Mouse (Mus musculus) neural tube, embryonic 11.5 days (tissue): ENCODE measurements around the gene Usp5. TPM values are rescaled to one million over a fixed set of nuclear protein-coding genes. Genes with fewer than 3 reads are reported as not detected.
A peak's percentile ranks its signal among the peaks of the same experiment; 100 is the strongest.

Experiments used
- ATAC-seq: fragments of 200-750 bp; cut with Nextera tagmentation; 2 replicates; pipeline ENCODE4 v1.8.0; 2017; ENCODE audit warnings: moderate number of reproducible peaks, mild to moderate bottlenecking, moderate TSS enrichment, moderate library complexity; ENCODE audit not compliant: insufficient read depth, low FRiP score, low TSS enrichment
- DNase-seq: peaks from one replicate; pipeline ENCODE4 v3.0.0-alpha.2; 2015; ENCODE audit warnings: low spot score
- H3K27ac ChIP-seq: fragments of 300-500 bp; sonication (generic); 2 replicates; pipeline ENCODE4 v1.5.1; 2014; ENCODE audit warnings: low read depth, mild to moderate bottlenecking, low read length
- H3K27me3 ChIP-seq: fragments of 300-500 bp; sonication (generic); 2 replicates; pipeline ENCODE4 v1.6.1; 2014; ENCODE audit warnings: mild to moderate bottlenecking, low read length, mixed read lengths; ENCODE audit not compliant: control insufficient read depth, insufficient read depth
- H3K36me3 ChIP-seq: fragments of 300-500 bp; sonication (generic); 2 replicates; pipeline ENCODE4 v1.6.1; 2014; ENCODE audit warnings: mild to moderate bottlenecking, low read length, moderate library complexity, mixed read lengths; ENCODE audit not compliant: control insufficient read depth, insufficient read depth
- H3K4me1 ChIP-seq: fragments of 300-500 bp; sonication (generic); 2 replicates; pipeline ENCODE4 v1.6.1; 2014; ENCODE audit warnings: low read length, mixed read lengths; ENCODE audit not compliant: control insufficient read depth, insufficient read depth
- H3K4me2 ChIP-seq: fragments of 300-500 bp; sonication (generic); 2 replicates; pipeline ENCODE4 v1.6.1; 2014; ENCODE audit warnings: low read depth, mild to moderate bottlenecking, moderate library complexity
- H3K4me3 ChIP-seq: fragments of 300-500 bp; sonication (generic); 2 replicates; pipeline ENCODE4 v1.5.1; 2014; ENCODE audit warnings: low read depth, low read length
- H3K9ac ChIP-seq: fragments of 300-500 bp; sonication (generic); 2 replicates; pipeline ENCODE4 v1.6.1; 2014; ENCODE audit warnings: mild to moderate bottlenecking, low read length
- H3K9me3 ChIP-seq: fragments of 300-500 bp; sonication (generic); 2 replicates; pipeline ENCODE4 v1.6.1; 2016; ENCODE audit warnings: low read length; ENCODE audit not compliant: control insufficient read depth
- WGBS: fragments of 180-500 bp; shearing (Covaris S2); extraction: QIAGEN DNeasy Blood & Tissue Kit; methylation state at CpG from one replicate; pipeline ENCODE4 v1.1.7; 2014; 5-methylcytosine and 5-hydroxymethylcytosine counted together
- polyA plus RNA-seq: library from polyadenylated mRNA; unstranded; fragments of >200 nt; fragmentation: Nextera tagmentation; extraction: Ambion mirVana; gene quantifications from 2 replicates; pipeline ENCODE4 v1.2.1, GENCODE M21; 2014

Usp5 gene
- polyA plus RNA-seq = 162 and 174 TPM in 2 replicates

DNA sequence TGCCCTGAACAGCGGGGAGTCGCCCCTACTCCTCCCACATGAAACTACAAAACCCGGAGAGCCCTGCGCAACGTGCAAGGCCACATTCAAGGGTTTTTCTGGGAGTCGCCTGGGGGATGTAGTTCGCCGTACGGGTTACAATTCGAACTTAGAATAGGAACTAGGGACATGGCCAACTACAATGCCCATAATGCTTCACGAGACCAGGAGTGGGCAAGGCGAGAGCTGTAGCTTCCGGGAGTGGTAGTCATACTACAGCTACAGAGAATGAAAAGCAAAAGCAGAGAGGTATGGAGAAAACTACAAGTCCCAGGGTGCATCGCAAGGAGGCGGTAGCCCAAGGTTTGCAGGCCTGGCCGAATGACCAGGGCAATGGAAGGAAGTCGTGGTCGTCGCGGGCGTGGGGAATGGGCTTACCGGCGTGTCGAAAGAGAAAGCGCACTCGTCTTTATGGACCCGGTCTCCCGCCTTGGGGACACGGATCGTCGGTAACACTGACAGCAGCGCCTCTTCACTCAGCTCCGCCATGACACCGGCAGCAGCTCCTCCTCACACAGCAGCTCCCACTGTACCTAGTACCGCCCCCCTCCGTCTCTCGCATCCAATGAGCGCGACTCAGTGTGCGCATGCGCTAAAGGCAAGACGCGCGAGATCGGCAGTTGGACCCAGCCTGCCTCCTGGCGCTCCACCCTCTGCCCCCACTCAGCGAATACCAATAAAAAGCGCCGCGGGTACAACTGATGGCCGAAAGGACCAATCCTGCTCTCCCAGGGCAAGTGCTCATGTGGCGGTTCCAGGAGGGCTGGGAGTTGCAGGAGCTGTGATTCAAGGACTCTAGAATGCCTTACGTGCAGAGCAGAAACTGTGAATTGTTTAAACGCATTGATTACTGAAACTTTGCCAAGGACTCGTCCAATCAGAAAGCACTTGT, at the start of gene Usp5, which contains the start of gene Cdca3:
TSS of gene Usp5 (minus strand) at position 617 of the 931 bp plus-strand sequence.
TSS of gene Cdca3 (plus strand) at position 680 of the 931 bp plus-strand sequence.
- no peaks in the 10 kb centered on the region for H3K27me3 ChIP-seq
- DNase-seq (peak; percentile 99), ATAC-seq (peak; percentile 93)
- peak within 1 kb of the TSS; percentile 79 for H3K27ac ChIP-seq
- under 1% methylated on average over 55 of the region's 55 CpGs for WGBS
- no peaks in the 10 kb centered on the region for H3K9me3 ChIP-seq
- H3K36me3 ChIP-seq = peaks cover 6% of the 10 kb centered on the region
- H3K4me3 ChIP-seq = peak within 1 kb of the TSS; percentile 68
- peak within 1 kb of the TSS; percentile 72 for H3K9ac ChIP-seq
- H3K4me2 ChIP-seq = peak within 1 kb of the TSS; percentile 89
- peaks cover 8% of the 10 kb centered on the region for H3K4me1 ChIP-seq

DNA sequence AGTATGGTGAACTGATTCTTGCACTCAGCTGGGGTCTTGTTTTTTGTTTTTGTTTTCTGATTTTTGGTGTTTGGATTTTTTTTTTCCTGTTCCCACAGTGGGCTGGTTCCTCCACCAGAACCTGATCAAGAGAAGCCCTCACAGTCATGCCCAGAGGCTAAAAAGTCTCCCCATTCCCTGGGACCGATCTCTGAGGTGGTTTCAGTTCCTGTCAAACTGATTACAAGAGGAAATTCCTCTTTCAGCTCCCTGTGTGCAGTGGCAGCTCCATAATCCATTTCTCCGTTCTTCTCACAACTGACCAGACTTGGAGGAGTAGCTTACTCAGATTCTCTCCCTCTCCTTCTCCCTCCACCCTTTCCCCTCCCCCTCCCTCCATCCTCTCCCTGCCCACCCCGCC, 45.1 kb upstream of the Usp5 start:
- no peak overlapping the region for H3K27ac ChIP-seq
- WGBS = 44% methylated on average over 3 of the region's 3 CpGs
- H3K9ac ChIP-seq = no peak overlapping the region
- no peaks in the 10 kb centered on the region for H3K9me3 ChIP-seq
- H3K4me1 ChIP-seq = no peaks in the 10 kb centered on the region
- no peaks in the 10 kb centered on the region for H3K36me3 ChIP-seq
- no peak overlapping the region for H3K4me3 ChIP-seq
- no peaks in the 10 kb centered on the region for H3K27me3 ChIP-seq
- no peak for ATAC-seq
- no peak overlapping the region for H3K4me2 ChIP-seq
- DNase-seq = no peak

DNA sequence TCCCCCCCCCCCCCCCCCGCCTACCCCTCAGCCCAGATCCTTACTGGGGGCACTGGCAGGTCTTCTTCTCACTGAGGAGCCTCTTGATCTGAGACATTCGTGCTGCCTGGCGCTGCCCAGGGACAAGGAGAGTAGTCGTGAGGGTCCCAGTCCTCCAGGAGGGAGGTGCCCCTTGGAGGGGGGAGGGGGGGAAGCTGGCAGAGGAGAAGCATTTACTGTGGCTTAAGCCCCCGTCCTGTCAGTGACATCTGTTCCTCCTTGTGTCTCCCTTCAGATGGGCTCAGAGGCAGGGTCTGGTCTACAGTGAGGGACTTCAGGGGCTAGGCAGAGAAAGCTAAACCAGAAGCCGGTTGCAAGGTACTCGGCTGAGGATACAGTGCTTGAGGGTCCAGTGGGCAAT, 37.3 kb upstream of the Usp5 start:
- ATAC-seq = no peak
- Histone ChIP-seq H3K27me3 (no peaks in the 10 kb centered on the region), H3K4me1 (peaks cover 14% of the 10 kb centered on the region), H3K9ac (no peak overlapping the region), H3K36me3 (no peaks in the 10 kb centered on the region), H3K4me2 (no peak overlapping the region), H3K9me3 (no peaks in the 10 kb centered on the region), H3K4me3 (no peak overlapping the region), H3K27ac (no peak overlapping the region)
- WGBS = 57% methylated on average over 6 of the region's 7 CpGs
- DNase-seq = no peak

DNA sequence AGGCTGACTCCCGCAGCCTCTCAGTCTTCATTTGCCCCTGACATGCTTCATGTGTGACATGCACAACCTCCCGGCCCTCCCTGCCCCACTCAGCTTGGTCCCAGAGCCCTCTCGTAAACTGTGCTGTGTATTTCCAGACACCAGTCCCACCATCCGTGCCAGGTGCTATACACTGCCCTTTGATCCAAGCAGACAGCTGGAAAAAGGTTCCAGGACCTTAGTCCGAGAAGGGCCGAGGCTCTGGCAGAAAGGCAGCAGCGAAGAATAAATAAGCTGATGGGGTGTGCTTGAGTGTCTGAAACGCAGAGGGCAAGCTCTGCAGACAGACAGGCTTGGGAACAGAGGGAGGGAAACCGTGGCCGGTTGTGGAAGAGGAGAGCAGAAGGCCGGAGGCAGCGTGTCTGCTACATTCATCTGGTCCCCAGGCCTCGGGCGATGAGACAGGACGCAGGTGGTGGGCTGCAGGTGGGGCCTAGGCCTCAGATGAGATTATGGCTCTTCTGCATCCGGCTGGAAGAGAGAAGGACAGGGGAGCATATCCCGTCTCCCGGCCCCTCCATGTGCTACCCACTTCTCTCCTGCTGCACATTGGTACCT, 36.6 kb upstream of the Usp5 start:
- peaks cover 16% of the 10 kb centered on the region for H3K4me1 ChIP-seq
- no peaks in the 10 kb centered on the region for H3K36me3 ChIP-seq
- no peak overlapping the region for H3K27ac ChIP-seq
- H3K4me2 ChIP-seq = no peak overlapping the region
- H3K4me3 ChIP-seq = no peak overlapping the region
- H3K27me3 ChIP-seq = no peaks in the 10 kb centered on the region
- no peak overlapping the region for H3K9ac ChIP-seq
- H3K9me3 ChIP-seq = no peaks in the 10 kb centered on the region
- ATAC-seq (no peak), DNase-seq (no peak)
- WGBS = 56% methylated on average over 17 of the region's 18 CpGs

DNA sequence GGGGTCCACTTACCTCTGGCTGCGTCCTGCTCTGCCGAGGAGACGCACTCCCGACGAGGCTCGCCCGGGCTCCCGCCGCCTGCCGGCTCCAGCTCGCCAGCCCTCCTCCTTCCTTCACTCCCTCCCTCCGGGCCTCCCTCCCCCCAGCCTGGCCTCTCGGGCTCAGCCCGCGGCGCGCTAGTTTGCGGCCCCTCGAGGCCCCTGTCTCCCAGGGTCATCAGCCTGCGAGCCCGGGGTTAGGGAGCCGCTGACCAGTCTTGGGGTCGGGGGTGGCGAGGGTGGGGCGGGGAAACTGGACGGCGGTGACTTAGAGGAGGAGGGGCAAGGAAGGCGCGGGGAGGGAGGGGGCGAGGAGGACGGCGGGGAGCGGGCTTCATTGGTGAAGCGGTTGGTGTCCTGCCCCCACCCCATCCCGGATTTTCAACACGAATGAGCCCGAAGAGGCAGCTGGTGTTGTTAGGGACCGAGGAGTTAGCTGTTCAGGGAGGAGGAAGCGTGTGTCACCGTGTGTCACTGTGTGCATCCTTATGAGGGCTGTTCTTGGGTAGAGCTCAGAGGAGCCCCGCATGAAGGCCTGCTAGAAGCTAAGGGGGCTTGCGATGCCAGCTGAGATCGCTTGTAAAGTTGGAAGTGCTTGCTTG, 34.5 kb upstream of the Usp5 start, which contains the start of gene Gpr162:
TSS of gene Gpr162 (minus strand) at position 326 of the 641 bp plus-strand sequence.
- Histone ChIP-seq H3K4me2 (peak within 1 kb of the TSS; percentile 74), H3K27me3 (no peaks in the 10 kb centered on the region), H3K4me1 (peaks cover 20% of the 10 kb centered on the region), H3K27ac (peak within 1 kb of the TSS; percentile 55), H3K4me3 (peak within 1 kb of the TSS; percentile 48), H3K36me3 (no peaks in the 10 kb centered on the region), H3K9me3 (no peaks in the 10 kb centered on the region), H3K9ac (peak within 1 kb of the TSS; percentile 70)
- under 1% methylated on average over 29 of the region's 43 CpGs for WGBS
- peak; percentile 79 for DNase-seq
- peak; percentile 58 for ATAC-seq

DNA sequence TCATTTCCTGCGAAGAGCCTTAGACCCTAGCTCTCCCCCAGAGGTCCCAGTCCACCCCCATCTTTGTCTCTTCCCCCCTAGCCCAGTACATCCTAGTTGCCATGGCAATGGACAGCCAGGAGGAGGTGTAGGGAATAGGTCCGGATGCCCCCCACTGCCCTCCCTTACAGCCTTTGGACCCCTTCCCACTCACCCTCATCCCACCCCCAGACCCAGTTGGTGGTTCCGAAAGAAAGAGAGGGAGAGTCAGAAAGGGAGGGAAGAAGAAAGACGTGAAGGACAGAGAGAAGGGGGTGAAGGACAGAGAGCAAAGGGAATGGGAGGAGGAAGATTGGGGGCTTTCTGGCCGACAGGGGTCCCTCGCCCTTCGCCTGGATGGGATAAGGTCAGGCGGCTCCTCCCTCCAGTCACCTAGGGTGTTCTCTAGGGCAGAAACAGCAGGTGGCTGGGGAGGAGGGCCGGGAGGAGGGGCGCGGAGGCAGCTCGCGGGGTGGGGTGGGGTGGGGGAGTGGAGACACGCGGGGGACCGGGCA, 33.9 kb upstream of the Usp5 start:
- peaks cover 20% of the 10 kb centered on the region for H3K4me1 ChIP-seq
- 0% methylated on average over 15 of the region's 16 CpGs for WGBS

DNA sequence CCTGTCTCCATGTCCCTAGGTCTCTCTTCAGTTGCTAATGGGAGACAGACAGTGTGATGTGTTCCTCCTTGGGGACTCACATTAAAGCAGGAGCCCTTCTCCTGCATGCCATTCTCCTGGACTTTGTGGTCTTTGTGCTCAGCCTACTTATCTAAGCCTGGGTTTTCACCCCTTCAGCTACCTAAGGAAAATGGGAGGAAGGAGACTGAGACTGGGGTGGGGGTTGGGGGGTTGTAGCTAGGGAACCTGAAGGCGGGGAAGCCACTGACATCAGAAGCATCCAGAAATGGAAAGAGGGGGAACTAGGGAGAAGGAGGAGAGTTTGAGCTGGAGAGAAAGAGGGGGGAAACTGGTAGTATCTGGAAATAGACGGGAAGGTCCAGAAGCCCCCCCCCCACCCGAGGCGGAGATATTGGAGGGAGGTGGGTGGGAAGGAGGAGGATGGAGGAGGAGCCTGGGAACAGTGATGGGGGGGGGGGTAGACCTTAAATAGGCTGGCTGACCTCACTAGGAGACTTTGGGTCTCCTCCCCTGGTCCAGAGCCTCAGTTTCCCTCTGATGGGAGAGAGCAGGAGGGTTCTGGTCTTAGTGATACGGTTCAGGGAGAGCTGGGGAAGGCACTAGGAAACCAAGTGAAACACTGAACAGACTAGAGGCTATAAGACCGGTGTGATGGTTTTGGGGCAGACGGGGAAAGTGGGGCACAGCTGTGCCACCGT, 33.3 kb upstream of the Usp5 start:
- H3K36me3 ChIP-seq = no peaks in the 10 kb centered on the region
- H3K4me2 ChIP-seq = peak overlapping the region; percentile 74
- H3K9me3 ChIP-seq = no peaks in the 10 kb centered on the region
- ATAC-seq (no peak), DNase-seq (no peak)
- H3K9ac ChIP-seq = peak overlapping the region; percentile 70
- peak overlapping the region; percentile 55; the same call in 1 of the 2 replicates for H3K27ac ChIP-seq
- peaks cover 23% of the 10 kb centered on the region for H3K4me1 ChIP-seq
- 14% methylated on average over 8 of the region's 8 CpGs for WGBS
- peak overlapping the region; percentile 48 for H3K4me3 ChIP-seq
- H3K27me3 ChIP-seq = no peaks in the 10 kb centered on the region

More for the DNA sequence above, 33.9 kb upstream of the Usp5 start:
- peak overlapping the region; percentile 74 for H3K4me2 ChIP-seq
- H3K4me3 ChIP-seq = peak overlapping the region; percentile 48
- no peaks in the 10 kb centered on the region for H3K36me3 ChIP-seq
- ATAC-seq = peak; percentile 20
- peak overlapping the region; percentile 70 for H3K9ac ChIP-seq
- no peaks in the 10 kb centered on the region for H3K9me3 ChIP-seq
- DNase-seq = peak; percentile 43
- H3K27me3 ChIP-seq = no peaks in the 10 kb centered on the region
- H3K27ac ChIP-seq = peak overlapping the region; percentile 55; the same call in 1 of the 2 replicates

DNA sequence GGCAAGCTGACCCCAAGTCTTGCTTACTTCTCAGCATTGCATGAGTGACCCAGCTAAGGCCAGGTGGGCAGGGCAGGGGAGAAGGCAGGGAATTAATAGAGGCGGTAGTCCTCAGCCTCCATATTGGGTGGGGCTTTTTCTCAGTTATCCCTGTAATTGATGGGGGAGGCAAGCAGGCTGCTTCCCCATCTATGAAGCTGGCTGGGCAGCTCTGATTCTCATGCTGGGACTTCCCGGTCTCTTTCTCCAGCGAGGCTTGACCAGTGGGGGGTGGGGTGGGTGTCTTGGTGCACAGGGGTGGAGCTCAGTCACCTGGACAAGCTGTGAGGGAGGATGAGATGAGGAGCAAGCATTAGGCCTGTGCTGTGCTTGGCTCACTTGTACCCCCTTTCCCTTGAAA, 32.5 kb upstream of the Usp5 start:
- H3K4me1 ChIP-seq = peaks cover 23% of the 10 kb centered on the region
- H3K27me3 ChIP-seq = no peaks in the 10 kb centered on the region
- no peak for ATAC-seq
- no peaks in the 10 kb centered on the region for H3K36me3 ChIP-seq
- no peaks in the 10 kb centered on the region for H3K9me3 ChIP-seq
- WGBS = 32% methylated on average over 3 of the region's 3 CpGs
- no peak overlapping the region; the same call in 1 of the 2 replicates for H3K4me2 ChIP-seq
- no peak overlapping the region; the same call in 1 of the 2 replicates for H3K9ac ChIP-seq
- no peak overlapping the region for H3K27ac ChIP-seq
- DNase-seq = no peak
- no peak overlapping the region for H3K4me3 ChIP-seq
